Mouse (Mus musculus) embryonic fibroblast, embryonic 13.5 days (primary cell): ENCODE data around the gene Rhpn2.

Experiments
- CTCF ChIP-seq: IDR thresholded peaks from 2 replicates; pipeline ENCODE4 v1.5.1; 2011; ENCODE audit warnings: mild to moderate bottlenecking, control low read depth, low read length, moderate library complexity, borderline replicate concordance; ENCODE audit not compliant: insufficient read depth
- POLR2A ChIP-seq: IDR thresholded peaks from 2 replicates; pipeline ENCODE4 v1.6.1; 2011; ENCODE audit warnings: low read depth, mild to moderate bottlenecking, control low read depth, low read length, moderate library complexity

- TF ChIP-seq POLR2A (no peak), CTCF (no peak)
Observed at GRCm38 (mm10) chr7:35340196-35340595, 6.2 kb downstream of the Rhpn2 start.
